Mouse (Mus musculus) midbrain, embryonic 11.5 days (tissue): ENCODE data around the gene Fabp7. TPM values are rescaled to one million over a fixed set of nuclear protein-coding genes. Genes with fewer than 3 reads are reported as not detected.

Source experiments
- ATAC-seq: fragments of 200-750 bp; cut with Nextera tagmentation; 2 replicates; pipeline ENCODE4 v1.8.0; 2017; ENCODE audit warnings: moderate TSS enrichment, moderate library complexity; ENCODE audit not compliant: low FRiP score
- DNase-seq: peaks from one replicate; pipeline ENCODE4 v3.0.0; 2015; ENCODE audit warnings: low spot score; ENCODE audit errors: missing footprints
- H3K27ac ChIP-seq: fragments of 300-500 bp; sonication (generic); 2 replicates; pipeline ENCODE4 v1.5.1; 2014; ENCODE audit warnings: low read depth, low read length
- H3K27me3 ChIP-seq: fragments of 300-500 bp; sonication (generic); 2 replicates; pipeline ENCODE4 v1.6.1; 2014; ENCODE audit warnings: mild to moderate bottlenecking, low read length, moderate library complexity, mixed read lengths; ENCODE audit not compliant: control insufficient read depth, insufficient read depth
- H3K36me3 ChIP-seq: fragments of 300-500 bp; sonication (generic); 2 replicates; pipeline ENCODE4 v1.6.1; 2014; ENCODE audit warnings: mild to moderate bottlenecking, low read length, moderate library complexity, mixed read lengths; ENCODE audit not compliant: control insufficient read depth, insufficient read depth
- H3K4me1 ChIP-seq: fragments of 300-500 bp; sonication (generic); 2 replicates; pipeline ENCODE4 v1.6.1; 2014; ENCODE audit warnings: low read length; ENCODE audit not compliant: control insufficient read depth, insufficient read depth
- H3K4me2 ChIP-seq: fragments of 300-500 bp; sonication (generic); 2 replicates; pipeline ENCODE4 v1.6.1; 2014; ENCODE audit warnings: mild to moderate bottlenecking, moderate library complexity
- H3K4me3 ChIP-seq: fragments of 300-500 bp; sonication (generic); 2 replicates; pipeline ENCODE4 v1.5.1; 2014; ENCODE audit warnings: low read depth, low read length
- H3K9ac ChIP-seq: fragments of 300-500 bp; sonication (generic); 2 replicates; pipeline ENCODE4 v1.6.1; 2014; ENCODE audit warnings: low read length
- H3K9me3 ChIP-seq: fragments of 300-500 bp; sonication (generic); 2 replicates; pipeline ENCODE4 v1.6.1; 2016; ENCODE audit warnings: low read length; ENCODE audit not compliant: control insufficient read depth
- WGBS: fragments of 180-500 bp; shearing (Covaris S2); extraction: QIAGEN DNeasy Blood & Tissue Kit; methylation state at CpG from one replicate; pipeline ENCODE4 v1.1.7; 2014; 5-methylcytosine and 5-hydroxymethylcytosine counted together
- polyA plus RNA-seq: library from polyadenylated mRNA; unstranded; fragments of >200 nt; fragmentation: Nextera tagmentation; extraction: Ambion mirVana; gene quantifications from 2 replicates; pipeline ENCODE4 v1.2.1, GENCODE M21; 2014

The Fabp7 gene
- polyA plus RNA-seq, 1 experiment from 2014 or later: 1,096 TPM

GRCm38 (mm10) chr10:57755201-57755736 lies 29.4 kb upstream of the Fabp7 start:
- DNase-seq: no peak
- H3K27me3 ChIP-seq: no peaks in the 10 kb centered on the region

GRCm38 (mm10) chr10:57758999-57759398 lies 25.7 kb upstream of the Fabp7 start:
- DNase-seq: no peak
- no peak overlapping the region for H3K4me3 ChIP-seq
- no peaks in the 10 kb centered on the region for H3K9me3 ChIP-seq
- 92% methylated on average over 2 of the region's 2 CpGs for WGBS
- H3K9ac ChIP-seq: no peak overlapping the region
- H3K4me2 ChIP-seq: no peak overlapping the region
- H3K4me1 ChIP-seq: no peaks in the 10 kb centered on the region
- H3K27ac ChIP-seq: no peak overlapping the region
- H3K36me3 ChIP-seq: no peaks in the 10 kb centered on the region
- ATAC-seq: no peak
- no peaks in the 10 kb centered on the region for H3K27me3 ChIP-seq

More at GRCm38 (mm10) chr10:57755201-57755736, 29.4 kb upstream of the Fabp7 start:
- Histone ChIP-seq H3K27ac (no peak overlapping the region), H3K9ac (no peak overlapping the region), H3K4me3 (no peak overlapping the region), H3K36me3 (no peaks in the 10 kb centered on the region), H3K4me2 (no peak overlapping the region), H3K4me1 (no peaks in the 10 kb centered on the region), H3K9me3 (no peaks in the 10 kb centered on the region)
- no peak for ATAC-seq
- WGBS: 95% methylated on average over 2 of the region's 2 CpGs

DNA sequence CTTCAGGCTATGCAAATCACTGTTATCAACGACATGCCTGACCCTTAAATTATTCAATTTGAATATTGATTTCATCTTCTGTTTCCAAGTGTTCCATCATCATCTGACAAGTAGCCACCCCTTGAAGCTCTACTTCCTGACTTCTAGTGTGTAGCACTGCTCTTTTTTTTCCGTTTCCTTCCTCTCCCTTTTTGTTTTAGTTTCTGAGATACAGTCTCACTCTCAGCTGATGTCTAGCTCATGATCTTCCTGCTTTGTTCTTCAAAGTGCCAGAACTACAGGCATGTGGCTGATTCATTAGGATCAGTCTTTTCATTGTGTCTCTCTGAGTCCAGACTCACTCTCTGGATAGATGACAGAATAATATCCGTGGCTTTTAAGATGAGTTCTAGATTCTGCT lies 24.0 kb upstream of the Fabp7 start:
- no peaks in the 10 kb centered on the region for H3K4me1 ChIP-seq
- no peak overlapping the region for H3K4me2 ChIP-seq
- H3K27me3 ChIP-seq: no peaks in the 10 kb centered on the region
- 73% methylated on average over 3 of the region's 3 CpGs for WGBS
- H3K4me3 ChIP-seq: no peak overlapping the region
- no peaks in the 10 kb centered on the region for H3K9me3 ChIP-seq
- ATAC-seq (no peak), DNase-seq (no peak)
- no peaks in the 10 kb centered on the region for H3K36me3 ChIP-seq
- H3K27ac ChIP-seq: no peak overlapping the region
- H3K9ac ChIP-seq: no peak overlapping the region

DNA sequence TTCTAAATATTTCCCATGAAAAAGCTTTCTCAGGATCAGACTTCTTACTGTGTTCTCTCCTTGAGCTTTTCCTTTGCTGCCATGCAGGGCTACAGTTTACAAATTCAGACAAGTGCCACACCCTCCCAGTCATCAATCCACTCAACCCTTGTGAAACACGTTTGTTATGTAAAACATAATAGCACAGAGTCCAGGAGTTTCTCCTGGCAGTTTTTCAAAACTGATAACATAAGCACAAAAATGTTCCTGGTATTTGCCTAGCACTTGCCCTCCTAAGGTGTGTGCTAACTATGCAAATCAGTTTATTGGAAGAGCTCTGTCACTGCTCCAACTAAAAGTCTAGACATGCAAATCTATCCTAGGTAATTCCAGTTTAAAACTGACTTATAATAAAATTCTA lies 21.6 kb upstream of the Fabp7 start:
- Histone ChIP-seq H3K9me3 (no peaks in the 10 kb centered on the region), H3K4me3 (no peak overlapping the region), H3K36me3 (no peaks in the 10 kb centered on the region), H3K4me1 (no peaks in the 10 kb centered on the region), H3K4me2 (no peak overlapping the region), H3K27ac (no peak overlapping the region), H3K27me3 (no peaks in the 10 kb centered on the region), H3K9ac (no peak overlapping the region)
- 44% methylated on average over 1 of the region's 1 CpGs for WGBS
- ATAC-seq: no peak
- no peak for DNase-seq

DNA sequence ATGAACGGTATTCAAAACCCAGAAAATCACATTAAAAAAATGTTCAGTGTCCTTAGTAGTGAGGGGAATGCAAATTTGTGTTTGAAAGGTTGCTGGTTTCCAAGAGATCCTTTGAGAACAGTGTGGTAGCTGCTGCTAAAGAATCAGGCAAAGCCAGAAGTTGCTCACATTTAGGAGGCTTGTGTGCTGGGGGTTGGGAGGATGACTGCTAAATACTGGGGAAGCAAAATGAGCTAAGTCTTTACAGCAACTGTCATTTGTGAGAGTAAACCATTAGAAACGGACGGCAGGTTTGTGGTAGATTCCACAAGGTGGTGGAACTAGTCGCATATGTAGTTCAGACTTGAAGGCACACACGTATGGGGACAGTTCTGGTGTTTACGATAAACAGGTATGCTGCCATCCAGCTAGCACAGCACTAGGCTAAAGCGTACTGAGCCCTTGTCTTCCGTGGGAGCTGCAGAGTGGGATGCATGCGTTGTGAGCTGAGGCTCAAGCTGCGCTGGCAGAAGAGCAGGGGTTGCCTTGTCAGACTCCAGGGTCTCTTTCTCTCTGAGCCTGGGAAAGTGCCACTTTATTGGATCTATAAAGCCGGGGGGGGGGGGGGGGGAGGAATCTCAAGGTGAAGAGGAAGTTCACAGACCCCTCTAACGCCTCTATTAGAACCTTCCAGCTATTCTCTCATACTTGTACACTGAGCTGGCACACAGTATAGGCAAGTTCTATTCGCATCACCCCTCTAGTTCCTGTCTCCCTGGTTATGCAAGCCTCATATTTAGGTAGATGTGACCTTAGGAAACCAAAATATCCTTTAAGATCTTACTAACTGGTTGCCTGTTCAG lies 1.2 kb upstream of the Fabp7 start:
- no peak overlapping the region for H3K4me3 ChIP-seq
- ATAC-seq (peak; percentile 67), DNase-seq (peak; percentile 91)
- peaks cover 26% of the 10 kb centered on the region for H3K4me1 ChIP-seq
- H3K9me3 ChIP-seq: no peaks in the 10 kb centered on the region
- H3K36me3 ChIP-seq: no peaks in the 10 kb centered on the region
- peak overlapping the region; percentile 71 for H3K4me2 ChIP-seq
- 16% methylated on average over 13 of the region's 13 CpGs for WGBS
- peak overlapping the region; percentile 57 for H3K9ac ChIP-seq
- peak overlapping the region; percentile 94 for H3K27ac ChIP-seq
- H3K27me3 ChIP-seq: no peaks in the 10 kb centered on the region

- H3K27ac ChIP-seq: peak overlapping the region; percentile 94
- peak overlapping the region; percentile 81 for H3K9ac ChIP-seq
- peaks cover 2% of the 10 kb centered on the region; the same call in 1 of the 2 replicates for H3K36me3 ChIP-seq
- H3K9me3 ChIP-seq: no peaks in the 10 kb centered on the region
- H3K27me3 ChIP-seq: no peaks in the 10 kb centered on the region
- peak overlapping the region; percentile 57 for H3K4me3 ChIP-seq
- peak; percentile 95 for ATAC-seq
- H3K4me1 ChIP-seq: peaks cover 26% of the 10 kb centered on the region
- H3K4me2 ChIP-seq: peak overlapping the region; percentile 71
- DNase-seq: peak; percentile 98
- 1% methylated on average over 7 of the region's 7 CpGs for WGBS
These were observed 378 bp upstream of the Fabp7 start for GRCm38 (mm10) chr10:57784131-57784875.

GRCm38 (mm10) chr10:57785552-57785951 lies 871 bp downstream of the Fabp7 start:
- H3K4me1 ChIP-seq: peaks cover 26% of the 10 kb centered on the region
- H3K9ac ChIP-seq: peak overlapping the region; percentile 81
- DNase-seq (peak; percentile 90), ATAC-seq (no peak)
- no peaks in the 10 kb centered on the region for H3K27me3 ChIP-seq
- peaks cover 2% of the 10 kb centered on the region; the same call in 1 of the 2 replicates for H3K36me3 ChIP-seq
- peak overlapping the region; percentile 94 for H3K27ac ChIP-seq
- H3K4me3 ChIP-seq: peak overlapping the region; percentile 57
- 27% methylated on average over 2 of the region's 2 CpGs for WGBS
- no peaks in the 10 kb centered on the region for H3K9me3 ChIP-seq
- peak overlapping the region; percentile 71 for H3K4me2 ChIP-seq

DNA sequence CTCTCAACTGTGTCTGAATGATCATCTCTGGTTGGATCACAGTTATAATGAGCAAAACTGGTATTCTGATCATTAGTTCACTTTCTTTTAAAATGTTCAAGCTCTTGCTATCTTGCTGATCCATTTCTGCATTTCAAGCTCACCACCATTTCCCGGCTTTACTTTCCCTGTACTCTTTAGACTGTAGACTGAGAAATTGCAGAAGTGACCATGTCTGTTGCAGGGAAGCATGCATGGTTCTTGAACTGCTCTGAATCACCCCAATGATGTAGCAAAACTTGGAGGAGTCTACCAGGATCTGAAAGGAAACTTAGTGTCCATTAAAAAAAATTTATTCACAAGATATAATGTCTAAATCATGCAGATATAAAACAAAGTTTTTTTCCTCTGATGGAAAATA lies 8.3 kb downstream of the Fabp7 start:
- ATAC-seq (no peak), DNase-seq (no peak)
- peaks cover 14% of the 10 kb centered on the region for H3K9me3 ChIP-seq
- no peaks in the 10 kb centered on the region for H3K27me3 ChIP-seq
- no peak overlapping the region for H3K4me2 ChIP-seq
- H3K4me3 ChIP-seq: no peak overlapping the region
- H3K27ac ChIP-seq: no peak overlapping the region
- H3K36me3 ChIP-seq: peaks cover 6% of the 10 kb centered on the region; the same call in 1 of the 2 replicates
- peaks cover 17% of the 10 kb centered on the region for H3K4me1 ChIP-seq
- H3K9ac ChIP-seq: no peak overlapping the region
- WGBS: 97% methylated on average over 1 of the region's 1 CpGs
